Mouse (Mus musculus) olfactory bulb, adult 2 months (tissue): ENCODE measurements around the gene Cxcl13.

ENCODE experiments used
- CTCF ChIP-seq: fragments of 200-500 bp; IDR thresholded peaks from 2 replicates; pipeline ENCODE4 v1.5.1; 2012; ENCODE audit warnings: low read depth, mild to moderate bottlenecking, low read length, moderate library complexity; ENCODE audit not compliant: insufficient read depth
- POLR2A ChIP-seq: fragments of 200-500 bp; IDR thresholded peaks from 2 replicates; pipeline ENCODE4 v1.6.1; 2012; ENCODE audit warnings: mild to moderate bottlenecking, low read depth, low read length, moderate library complexity; ENCODE audit not compliant: insufficient read depth

DNA sequence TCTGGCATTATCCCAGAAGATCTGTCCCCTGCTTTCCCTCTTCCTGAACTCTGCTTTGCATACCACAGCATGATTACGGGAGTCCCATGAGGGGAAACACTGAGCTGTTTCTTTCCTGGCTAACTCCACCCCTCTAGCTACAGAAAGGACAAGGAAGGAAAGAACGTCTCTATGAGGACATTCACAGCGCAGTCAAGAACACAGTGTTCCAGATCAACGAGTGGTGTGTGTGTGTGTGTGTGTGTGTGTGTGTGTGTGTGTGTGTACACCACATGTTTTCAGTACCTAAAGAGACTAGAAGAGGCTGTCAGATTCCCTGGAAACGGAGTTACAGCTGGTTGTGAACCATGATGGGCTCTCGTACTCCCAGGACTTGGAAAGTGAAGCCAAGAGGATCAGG, 38.3 kb upstream of the Cxcl13 start:
- TF ChIP-seq CTCF (no peak), POLR2A (no peak)
